Mouse (Mus musculus) cerebellum, postnatal 4 days (tissue): ENCODE results near the gene Esyt1.
"Not testable (repeated sequence)": the region's sequence is repeated elsewhere in the genome, so short reads cannot be mapped to it uniquely, and the experiment has no call there.

ENCODE experiments used
- DNase-seq, 2 experiments: peaks; one replicate each; pipeline ENCODE4 v3.0.0; 2022; ENCODE audit warnings: low spot score in 2 of 2, mixed read lengths in 1 of 2

Gene Esyt1

DNA sequence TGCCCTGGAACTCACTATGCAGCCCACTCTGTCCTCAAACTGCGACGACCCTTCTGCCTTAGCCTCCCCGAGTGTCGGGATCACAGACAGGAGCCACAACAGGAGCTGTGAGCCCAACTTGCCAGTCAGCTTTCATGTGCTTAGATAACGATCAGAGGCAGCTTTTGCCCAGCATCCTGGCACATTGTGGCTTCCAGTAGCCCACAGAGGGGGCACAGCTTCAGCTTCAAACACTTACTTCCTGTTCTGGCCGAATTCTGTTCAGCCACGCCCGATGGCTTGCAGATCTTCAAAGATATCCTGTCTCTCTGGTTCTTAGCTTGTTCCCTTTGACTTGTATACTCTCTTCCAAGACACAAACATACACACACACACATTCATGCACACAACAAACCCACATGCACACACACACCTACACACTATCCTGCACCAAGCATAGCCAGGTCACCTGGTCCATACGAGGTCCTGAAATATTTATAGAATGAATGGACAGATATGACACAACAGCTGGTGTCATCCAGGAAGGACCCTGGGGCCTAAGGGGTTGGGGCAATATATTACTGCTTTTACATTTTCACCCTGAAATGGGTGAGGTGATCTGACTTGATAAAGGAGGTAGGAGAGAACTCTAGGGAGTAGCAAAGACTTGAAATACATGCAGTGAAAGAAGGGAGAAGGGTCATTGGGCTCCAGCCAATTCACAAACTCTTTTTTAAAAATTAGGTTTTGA, 20.9 kb downstream of the Esyt1 start:
- no peak for DNase-seq

DNA sequence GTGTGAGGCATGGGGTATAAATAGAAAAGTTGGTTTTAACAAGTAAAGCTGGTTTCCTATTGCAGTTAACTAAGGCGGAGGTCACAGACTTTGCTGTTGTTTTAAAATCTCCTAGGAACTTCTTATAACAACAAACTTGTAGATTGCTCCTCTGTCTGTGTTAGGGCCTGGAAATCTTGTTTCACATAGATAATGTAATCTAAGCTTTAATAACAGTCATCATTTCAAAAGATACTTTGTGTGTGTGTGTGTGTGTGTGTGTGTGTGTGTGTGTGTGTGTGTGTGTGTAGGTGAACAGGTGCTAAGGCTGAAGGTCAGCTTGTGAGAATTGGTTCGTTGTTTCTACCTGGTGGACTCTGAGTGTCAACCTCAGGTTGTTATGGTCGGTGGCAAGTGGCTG, 21.7 kb downstream of the Esyt1 start:
- no peak for DNase-seq

DNA sequence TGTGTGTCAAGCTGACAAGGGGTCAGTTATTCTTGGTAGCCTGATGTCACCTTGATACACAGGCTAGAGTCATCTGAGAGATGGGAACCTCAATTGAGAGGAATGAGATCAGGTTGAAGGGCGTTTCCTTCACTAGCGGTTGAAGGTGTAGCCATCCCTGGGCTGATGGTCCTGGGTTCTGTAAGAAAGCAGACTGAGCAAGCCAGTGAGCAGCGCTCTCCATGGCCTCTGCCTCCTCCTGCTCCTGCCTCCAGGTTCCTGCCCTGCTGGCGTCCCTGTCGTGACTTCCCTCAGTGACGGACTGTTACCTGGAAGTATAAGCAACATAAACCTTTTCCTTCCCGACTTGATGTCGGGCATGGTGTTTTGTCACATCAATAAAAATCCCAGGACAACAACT, 22.1 kb downstream of the Esyt1 start:
- no peak for DNase-seq

DNA sequence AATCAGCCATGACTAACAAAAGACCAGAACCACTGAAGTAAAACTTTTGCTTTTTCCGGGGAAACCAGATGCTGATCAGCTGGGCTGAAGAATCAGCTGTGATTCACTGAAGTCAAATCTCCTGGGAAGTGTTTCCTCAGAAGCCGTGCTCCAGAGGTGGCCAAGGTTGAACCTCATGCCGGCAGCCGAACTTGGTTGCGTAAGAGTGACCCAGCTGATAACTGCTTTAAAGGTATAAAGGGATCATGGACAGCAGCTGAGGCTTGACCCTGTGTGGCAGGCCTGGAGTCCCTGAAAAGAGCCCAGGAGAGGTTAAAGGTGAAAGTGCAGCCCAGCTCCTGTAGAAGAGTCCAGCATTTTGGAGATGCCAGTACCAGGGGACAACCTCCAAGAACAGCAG, 23.3 kb downstream of the Esyt1 start:
- DNase-seq = no peak

DNA sequence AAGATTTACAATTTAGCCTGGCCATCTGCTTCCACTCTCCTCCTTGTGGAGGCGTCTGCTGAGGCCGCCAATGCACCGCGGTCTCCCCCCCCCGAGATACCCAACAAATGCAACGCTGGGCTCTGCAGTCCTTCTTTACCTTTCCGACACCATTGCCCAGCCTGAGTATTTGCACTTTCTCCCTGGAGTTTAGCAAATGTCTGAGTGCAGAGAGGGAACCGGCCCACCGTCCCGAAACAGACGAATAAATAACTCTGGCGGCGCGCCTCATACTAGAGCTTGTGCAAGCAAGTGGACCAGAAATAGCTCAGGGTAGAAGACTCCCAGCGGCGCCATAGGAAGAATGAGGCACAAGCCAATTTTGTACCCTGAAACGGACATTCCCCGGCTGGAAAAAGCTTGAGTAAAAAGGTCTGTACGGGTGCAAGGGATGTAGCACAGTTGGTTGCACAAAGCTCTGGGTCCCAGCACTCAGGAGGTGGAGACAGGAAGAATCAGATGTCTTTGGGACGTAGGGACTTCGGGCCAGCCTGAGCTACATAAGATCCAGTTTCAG, 26.5 kb downstream of the Esyt1 start:
- DNase-seq = no peak

DNA sequence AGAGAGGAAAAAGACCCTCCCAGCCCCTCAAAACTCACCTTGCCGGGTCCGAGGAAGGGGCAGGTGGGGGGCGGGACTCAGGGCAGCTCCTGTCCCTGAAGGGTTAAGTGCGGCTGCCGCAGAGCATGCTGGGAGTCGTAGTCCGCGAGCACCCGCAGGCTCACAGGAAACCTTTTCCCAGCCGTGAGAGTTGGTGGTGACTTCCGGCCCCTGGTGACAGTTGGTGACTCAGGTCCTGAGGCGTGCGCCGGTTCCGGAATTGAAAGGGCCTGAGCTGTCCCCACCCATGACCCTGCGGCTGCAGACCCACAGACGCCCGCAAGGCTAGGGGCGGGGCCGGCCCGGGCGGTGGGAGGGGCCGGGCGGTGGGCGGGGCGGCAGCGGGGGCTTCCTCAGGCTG, 27.1 kb downstream of the Esyt1 start, which contains the start of gene Myl6b:
Myl6b (minus strand) TSS at position 96 of the 400 bp plus-strand sequence.
- DNase-seq = peak; percentile 88 to 93

DNA sequence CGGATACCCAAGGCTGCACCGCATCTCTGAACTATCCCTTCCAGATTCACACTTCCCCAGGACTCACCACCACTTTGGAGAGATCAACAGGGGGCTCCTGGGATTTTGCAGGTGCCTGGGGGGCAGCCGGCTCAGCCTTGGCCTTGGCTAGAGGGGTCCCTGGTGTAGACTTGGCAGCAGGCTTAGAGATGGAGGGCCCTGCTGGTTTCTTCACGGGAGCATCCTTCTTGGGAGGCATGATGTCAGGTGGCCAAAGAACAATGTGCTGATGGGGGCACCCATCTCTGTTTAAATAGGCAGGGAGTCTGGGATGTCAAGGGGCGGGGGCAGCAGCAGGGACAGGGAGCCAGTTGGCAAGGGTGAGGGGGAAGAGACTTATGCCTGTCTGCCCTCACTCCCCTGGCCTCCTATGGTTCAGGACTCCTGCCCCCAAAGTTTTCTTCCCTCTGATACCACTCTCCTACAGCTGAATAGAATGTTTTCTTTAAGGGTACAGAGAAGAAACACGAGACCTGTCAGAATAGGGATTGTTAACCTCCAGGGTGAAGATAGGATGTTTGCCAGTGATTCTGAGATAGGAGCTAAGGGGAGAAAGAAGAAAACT, 28.4 kb downstream of the Esyt1 start:
- DNase-seq = no peak

DNA sequence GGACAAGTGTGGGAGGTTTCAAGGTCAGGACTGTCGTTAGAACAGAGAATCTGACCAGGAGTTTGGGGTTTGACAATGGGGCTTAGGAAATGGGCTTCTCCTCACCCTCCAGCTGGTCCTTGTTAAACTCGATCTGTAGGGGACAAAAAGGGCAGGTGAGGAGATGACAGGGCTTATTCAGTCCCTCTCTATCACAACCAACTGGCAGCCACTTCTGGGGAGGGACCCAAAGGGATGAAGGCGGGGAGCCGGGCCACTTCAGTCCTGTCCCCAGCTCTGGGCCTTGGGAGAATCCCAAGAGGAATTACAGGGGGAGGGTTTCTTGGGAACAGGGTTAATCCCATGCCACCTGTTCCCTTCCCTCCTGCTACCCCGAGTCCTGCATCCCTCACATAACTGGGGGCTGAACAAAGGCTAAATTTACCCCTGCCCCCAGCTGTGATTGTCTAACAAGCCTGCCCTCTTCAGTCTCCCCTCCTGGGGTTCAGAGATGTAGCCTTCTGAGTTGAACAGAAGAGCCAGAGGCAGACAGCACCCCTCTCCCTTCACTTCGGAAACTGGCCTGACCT, 29.1 kb downstream of the Esyt1 start:
- DNase-seq = no peak

DNA sequence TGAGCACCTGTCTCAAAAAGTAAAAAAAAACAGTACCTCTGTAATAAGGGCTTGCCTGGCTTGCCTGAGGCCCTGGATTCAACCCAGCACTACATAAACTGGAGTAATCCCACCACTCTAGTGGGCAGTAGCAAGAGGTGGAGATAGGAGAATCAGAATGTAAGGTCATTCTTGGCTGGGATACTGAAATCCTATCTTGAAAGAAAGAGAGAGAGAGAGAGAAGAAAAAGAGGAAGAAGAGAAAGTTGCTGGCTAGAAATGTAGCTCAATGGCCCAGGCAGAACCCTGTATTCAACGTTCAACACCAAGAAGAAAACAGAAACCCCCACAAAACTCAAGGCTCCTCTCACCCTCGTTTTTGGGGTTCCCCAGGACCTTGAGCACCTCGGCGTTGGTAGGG, 29.8 kb downstream of the Esyt1 start:
- DNase-seq = no peak

DNA sequence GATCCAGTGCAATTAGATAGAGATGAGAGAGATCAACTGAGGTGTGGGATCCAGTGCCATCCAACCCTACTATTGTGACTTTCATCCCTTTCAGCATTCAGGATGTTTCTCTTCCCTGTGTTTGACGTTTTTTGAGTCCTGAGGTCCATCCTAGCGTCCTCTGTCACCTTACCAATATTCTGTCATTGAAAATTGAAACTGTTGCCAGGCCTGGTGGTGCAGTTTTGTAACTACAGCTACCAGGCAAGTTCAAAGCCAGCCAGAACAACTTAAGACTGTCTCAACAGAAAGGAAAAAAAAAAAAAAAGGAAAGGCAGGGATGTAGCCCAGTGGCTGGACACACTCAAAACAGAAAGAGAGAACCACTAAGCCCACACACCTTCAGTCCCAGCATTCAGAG, 30.4 kb downstream of the Esyt1 start:
- no peak for DNase-seq

DNA sequence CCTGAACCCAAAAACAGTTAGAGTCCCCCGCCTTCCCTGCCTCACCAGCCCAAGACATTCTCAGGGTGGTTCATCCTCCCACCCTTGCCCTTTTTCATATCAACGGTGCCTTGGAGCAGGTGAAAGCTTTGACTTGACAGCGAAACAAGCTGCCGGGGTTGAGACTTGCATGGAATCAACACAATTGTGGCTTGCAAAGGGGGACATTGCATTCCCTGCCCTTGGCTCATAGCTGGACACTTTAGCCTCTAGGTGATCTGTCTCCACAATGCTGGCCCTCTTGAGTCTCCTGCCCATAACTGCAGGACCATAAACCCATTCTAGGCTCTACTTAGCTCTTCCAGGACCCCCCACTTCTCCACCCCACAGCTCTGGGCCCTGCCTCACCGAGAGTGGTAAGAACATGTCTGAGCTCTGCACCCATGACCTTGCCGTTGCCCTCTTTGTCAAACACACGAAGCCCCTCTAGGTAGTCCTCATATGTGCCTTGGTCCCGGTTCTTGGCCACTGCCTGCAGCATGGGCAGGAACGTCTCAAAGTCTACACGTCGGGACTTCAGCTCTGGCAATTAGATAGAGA, 30.9 kb downstream of the Esyt1 start:
- DNase-seq = no peak

DNA sequence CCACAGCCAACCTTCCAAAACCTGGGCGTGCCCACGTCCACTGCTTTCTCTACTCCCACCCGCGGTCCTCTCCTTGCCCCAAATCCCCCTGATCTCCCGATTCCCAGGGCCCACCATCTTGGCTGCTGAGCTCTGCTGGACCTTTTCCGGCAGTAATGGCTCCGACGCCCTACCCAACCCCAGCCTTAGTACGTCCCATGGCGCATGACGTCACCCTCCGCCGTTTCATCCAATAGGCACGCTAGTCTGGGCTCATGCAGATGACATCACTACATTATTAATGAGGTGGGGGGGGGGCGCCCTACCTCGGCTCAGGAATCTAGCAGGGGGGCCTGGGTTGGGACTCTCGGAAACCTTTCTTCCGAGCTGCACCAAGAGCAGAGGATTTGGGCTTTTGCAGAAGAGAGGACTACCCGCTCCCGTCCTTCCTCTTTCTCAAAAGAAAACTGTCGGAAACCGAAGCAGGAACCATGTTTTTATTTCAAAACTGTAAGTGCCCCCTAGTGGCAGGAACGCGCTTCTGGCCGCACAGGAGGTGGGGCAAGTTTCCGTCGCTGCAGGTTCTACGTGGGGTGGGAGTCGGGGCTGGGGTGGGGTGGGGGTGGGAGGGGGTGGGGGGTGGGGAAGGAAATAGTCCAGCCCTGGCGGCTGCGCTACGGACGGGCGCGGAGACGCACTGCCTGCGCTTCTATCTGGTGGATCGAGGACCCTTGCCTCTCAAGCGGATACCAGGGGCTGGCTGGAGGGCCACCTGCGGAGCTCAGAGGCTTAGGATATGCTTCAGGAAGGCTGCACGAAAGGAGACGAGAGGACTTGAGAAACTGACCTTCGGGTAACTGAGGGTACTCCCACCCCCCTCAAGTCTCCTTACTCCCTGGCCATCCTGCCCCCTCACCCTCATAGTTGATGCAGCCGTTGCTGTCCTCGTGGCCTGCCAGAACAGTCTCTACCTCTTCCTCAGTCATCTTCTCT, 31.7 kb downstream of the Esyt1 start, which contains the start of gene Myl6:
Myl6 (minus strand) TSS at position 451 of the 972 bp plus-strand sequence.
- DNase-seq = peak; percentile 92 to 98

DNA sequence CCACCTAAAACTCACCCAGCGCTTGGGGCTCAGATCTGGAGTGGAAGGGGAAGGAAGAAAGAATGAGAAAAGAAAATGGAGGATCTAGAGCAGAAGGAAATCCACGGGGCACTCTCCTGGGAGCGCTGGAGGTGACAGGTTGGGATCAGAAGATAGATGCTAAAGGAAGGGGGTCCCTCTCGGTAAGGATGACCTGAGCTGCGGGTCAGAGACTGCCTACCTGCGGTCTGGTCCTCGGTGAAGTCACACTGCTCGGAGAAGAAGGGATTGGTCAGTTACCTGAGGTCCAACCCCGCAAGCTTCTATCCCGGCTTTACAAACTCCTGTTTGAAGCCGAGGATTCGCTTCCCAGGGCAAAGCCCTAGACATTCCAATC, 32.4 kb downstream of the Esyt1 start:
- no peak for DNase-seq

DNA sequence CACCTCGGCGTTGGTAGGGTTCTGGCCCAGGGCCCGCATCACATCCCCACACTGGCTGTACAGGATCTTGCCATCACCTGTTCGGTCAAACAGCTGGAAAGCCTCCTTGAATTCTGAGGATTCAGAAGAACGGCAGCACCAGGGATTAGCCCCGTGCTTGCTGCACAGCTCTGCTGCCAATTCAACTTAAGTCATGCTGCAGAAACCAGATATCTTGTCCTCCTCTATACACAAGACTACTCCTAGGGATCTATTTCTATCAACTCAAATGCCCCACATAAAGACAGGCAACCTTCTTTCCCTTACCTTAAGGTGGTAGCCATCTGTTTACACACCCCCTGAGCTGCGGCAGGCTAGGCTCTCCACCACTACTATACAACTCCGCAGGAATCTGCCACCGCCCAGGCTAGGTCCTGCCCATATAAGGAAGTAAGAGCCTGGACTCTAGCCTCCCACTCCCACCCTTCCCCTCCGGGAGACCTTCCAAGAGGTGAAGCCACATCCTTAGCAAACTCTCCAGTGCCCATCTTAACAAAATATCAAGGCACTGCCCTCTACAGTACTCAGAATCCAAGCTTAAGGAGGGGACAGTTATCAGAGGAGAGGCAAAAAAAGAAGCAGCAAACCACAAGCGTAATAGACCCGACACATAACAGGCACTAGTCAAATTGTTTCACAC, 32.9 kb downstream of the Esyt1 start:
- no peak for DNase-seq

DNA sequence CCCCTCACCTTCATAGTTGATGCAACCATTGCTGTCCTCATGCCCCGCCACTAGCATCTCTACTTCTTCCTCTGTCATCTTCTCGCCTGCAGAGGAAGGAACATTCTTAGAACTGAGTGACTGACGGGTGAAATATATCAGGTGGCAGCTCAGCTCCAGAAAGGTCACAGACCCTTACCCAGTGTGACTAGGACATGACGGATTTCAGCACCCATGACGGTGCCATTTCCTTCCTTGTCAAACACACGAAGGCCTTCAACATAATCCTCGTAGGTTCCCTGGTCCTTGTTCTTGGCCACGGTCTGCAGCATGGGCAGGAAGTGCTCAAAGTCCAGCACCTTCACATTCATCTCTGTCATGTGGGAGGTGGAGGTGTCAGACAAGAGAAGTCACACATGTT, 33.6 kb downstream of the Esyt1 start:
- DNase-seq = not testable (repeated sequence)

DNA sequence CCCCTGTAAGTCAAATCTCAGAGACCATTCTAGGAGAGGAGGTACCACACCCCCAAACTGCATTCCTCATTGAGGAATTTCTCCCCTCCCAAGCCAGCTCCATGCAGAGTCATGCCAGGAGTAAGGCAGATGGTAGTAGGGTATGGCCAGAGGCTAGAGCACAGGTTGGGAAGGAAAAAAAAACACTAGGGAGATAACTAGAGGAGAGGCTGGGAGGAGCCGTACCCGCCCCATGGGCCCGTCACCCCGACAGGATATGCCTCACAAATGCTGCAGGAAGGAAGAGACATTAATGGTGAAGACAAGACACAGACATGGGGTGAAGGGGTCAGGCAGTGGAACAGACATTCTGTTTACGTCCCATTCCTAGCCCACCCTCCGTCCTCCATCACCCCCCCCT, 34.2 kb downstream of the Esyt1 start:
- no peak for DNase-seq

DNA sequence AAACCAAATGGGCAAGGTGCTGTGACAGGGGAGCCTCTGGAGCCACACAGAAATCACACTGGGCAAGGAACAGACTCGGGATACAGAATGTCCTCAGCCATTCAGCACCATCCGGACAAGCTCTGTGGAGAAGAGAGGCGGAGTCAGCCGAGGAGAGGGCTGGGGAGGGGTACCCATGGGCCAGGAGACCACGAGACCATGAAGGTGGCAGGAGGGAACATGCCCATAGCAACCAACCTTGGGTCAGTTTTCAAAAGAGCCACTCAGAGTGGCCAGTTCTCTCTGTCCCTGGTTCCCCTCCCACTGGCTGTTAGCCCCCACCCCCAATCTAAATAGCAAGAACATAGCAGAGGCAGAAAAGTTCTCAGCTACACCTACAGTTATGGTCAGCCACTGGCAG, 34.8 kb downstream of the Esyt1 start:
- DNase-seq = no peak

DNA sequence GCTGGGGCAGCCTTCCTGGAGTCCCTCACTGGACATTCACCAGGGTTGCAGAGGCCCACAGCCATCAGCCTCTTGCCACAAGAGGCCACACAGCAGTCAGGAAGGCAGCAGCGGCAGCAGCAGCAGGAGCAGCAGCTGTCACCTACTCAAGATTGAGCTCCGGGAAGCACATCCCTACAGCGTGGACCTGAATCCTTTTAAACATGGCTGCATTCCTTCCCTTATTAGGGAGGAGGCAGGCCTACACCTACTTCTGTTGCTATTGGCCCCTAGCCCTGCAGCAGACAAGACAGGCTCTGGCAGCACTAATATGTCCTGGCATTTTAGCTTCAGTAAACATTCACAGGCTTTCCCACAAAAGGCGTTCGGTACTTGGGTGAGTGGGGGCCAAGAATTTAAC, 35.4 kb downstream of the Esyt1 start:
- DNase-seq = no peak

DNA sequence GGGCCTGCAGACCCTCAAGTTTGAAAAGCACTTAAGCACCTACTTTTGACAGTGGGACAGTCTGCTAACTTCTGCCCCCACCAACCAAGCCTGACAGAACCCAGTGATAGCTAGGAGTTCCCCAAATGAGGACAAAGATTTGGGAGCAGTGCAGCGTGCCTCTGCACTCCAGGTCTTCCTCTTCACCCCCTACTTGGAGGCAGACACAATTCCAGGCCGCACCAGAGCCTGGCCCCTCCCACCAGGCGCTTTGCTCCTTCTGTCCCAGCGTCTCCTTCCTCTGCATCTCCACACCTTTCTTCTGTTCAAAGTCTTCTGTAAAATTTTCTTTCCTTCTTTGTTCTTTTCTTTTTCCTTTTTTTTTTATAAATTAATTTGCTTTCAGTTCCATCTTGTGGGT, 35.9 kb downstream of the Esyt1 start:
- DNase-seq = no peak

DNA sequence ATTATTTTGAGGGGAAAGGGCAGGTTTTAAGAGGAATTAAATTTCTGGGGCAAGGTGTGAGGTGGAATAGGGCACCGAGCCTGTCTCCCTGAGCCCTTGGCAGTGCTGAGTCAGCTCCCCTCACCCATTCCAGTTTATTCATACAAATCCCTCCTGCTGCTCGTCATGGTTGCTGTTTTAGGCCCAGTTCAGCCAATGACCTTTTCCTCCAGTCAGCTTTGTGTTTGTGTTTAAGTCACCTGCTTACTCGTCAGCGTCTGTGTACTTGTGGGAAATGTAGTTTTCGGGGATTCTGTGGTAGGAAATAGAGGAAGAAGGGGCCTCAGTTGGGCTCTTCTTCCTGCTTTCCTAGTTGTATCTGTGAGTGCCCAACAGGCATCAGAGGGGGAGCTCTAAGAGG, 36.3 kb downstream of the Esyt1 start:
- no peak for DNase-seq

DNA sequence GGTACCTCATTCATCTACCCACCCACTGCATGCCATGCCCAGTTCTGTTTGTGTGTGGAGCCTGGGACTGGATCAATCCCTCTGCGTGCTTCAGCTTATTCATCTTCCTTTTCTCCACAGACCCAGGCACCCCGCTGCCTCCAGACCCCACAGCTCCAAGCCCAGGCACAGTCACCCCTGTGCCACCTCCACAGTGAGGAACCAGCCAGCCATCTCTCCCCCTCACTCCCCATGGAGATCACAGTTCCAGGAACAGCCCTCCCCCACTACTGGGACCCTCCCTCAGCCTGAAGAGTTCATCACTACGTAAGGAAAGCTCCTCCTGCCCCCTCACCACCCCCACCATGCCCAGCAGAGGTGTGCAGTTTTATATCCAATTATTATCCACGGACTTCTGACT, 36.9 kb downstream of the Esyt1 start:
- no peak for DNase-seq
